Mouse (Mus musculus) midbrain, embryonic 11.5 days (tissue): ENCODE data around the gene Gm47841. TPM values are rescaled to one million over a fixed set of nuclear protein-coding genes. Genes with fewer than 3 reads are reported as not detected.

ENCODE experiments used
- ATAC-seq: fragments of 200-750 bp; cut with Nextera tagmentation; 2 replicates; pipeline ENCODE4 v1.8.0; 2017; ENCODE audit warnings: moderate TSS enrichment, moderate library complexity; ENCODE audit not compliant: low FRiP score
- DNase-seq: peaks from one replicate; pipeline ENCODE4 v3.0.0; 2015; ENCODE audit warnings: low spot score; ENCODE audit errors: missing footprints
- H3K27ac ChIP-seq: fragments of 300-500 bp; sonication (generic); 2 replicates; pipeline ENCODE4 v1.5.1; 2014; ENCODE audit warnings: low read depth, low read length
- H3K27me3 ChIP-seq: fragments of 300-500 bp; sonication (generic); 2 replicates; pipeline ENCODE4 v1.6.1; 2014; ENCODE audit warnings: mild to moderate bottlenecking, low read length, moderate library complexity, mixed read lengths; ENCODE audit not compliant: control insufficient read depth, insufficient read depth
- H3K36me3 ChIP-seq: fragments of 300-500 bp; sonication (generic); 2 replicates; pipeline ENCODE4 v1.6.1; 2014; ENCODE audit warnings: mild to moderate bottlenecking, low read length, moderate library complexity, mixed read lengths; ENCODE audit not compliant: control insufficient read depth, insufficient read depth
- H3K4me1 ChIP-seq: fragments of 300-500 bp; sonication (generic); 2 replicates; pipeline ENCODE4 v1.6.1; 2014; ENCODE audit warnings: low read length; ENCODE audit not compliant: control insufficient read depth, insufficient read depth
- H3K4me2 ChIP-seq: fragments of 300-500 bp; sonication (generic); 2 replicates; pipeline ENCODE4 v1.6.1; 2014; ENCODE audit warnings: mild to moderate bottlenecking, moderate library complexity
- H3K4me3 ChIP-seq: fragments of 300-500 bp; sonication (generic); 2 replicates; pipeline ENCODE4 v1.5.1; 2014; ENCODE audit warnings: low read depth, low read length
- H3K9ac ChIP-seq: fragments of 300-500 bp; sonication (generic); 2 replicates; pipeline ENCODE4 v1.6.1; 2014; ENCODE audit warnings: low read length
- H3K9me3 ChIP-seq: fragments of 300-500 bp; sonication (generic); 2 replicates; pipeline ENCODE4 v1.6.1; 2016; ENCODE audit warnings: low read length; ENCODE audit not compliant: control insufficient read depth
- WGBS: fragments of 180-500 bp; shearing (Covaris S2); extraction: QIAGEN DNeasy Blood & Tissue Kit; methylation state at CpG from one replicate; pipeline ENCODE4 v1.1.7; 2014; 5-methylcytosine and 5-hydroxymethylcytosine counted together
- polyA plus RNA-seq: library from polyadenylated mRNA; unstranded; fragments of >200 nt; fragmentation: Nextera tagmentation; extraction: Ambion mirVana; gene quantifications from 2 replicates; pipeline ENCODE4 v1.2.1, GENCODE M21; 2014

The Gm47841 gene
- polyA plus RNA-seq, 1 experiment from 2014 or later = not detected

DNA sequence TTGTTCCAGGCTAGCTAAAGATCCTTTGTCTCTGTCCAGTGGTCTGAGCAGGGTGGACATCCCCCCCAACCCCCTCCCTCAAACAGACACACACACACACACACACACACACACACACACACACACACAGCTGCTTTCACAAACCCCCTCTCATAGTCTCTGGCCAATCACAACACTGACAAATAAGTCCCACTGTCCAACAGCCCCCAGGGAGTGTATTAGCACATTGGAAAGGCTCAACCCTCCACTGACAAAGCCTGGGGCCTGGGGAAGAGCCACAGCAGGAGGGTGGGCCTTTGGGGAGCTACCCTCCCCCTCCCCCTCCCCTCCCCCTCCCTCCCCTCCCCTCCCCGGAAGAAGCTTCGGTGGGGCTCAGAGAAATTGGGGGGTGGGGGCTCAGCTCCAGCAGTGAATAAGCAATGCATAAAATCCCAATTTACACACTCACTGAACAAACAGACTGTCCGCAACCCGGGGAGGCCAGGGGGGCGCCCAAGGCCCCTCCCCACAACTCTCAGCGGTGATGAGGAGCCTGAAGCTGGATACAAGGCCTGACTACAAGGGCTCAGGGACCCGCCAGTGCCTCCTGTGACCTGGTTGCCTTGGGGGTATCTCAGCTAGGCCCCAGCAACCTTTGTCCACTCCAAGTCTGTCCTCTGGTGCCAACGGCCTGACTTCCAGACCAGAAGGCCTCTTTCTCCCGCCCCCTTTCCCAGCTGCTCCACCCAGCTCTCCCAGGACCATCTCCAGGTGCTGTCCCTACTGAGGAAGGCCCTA lies 19.9 kb upstream of the Gm47841 start:
- Histone ChIP-seq H3K36me3 (no peaks in the 10 kb centered on the region), H3K4me2 (peak overlapping the region; percentile 23), H3K27ac (peak overlapping the region; percentile 92), H3K9ac (peak overlapping the region; percentile 45; the same call in 1 of the 2 replicates), H3K27me3 (no peaks in the 10 kb centered on the region), H3K4me1 (peaks cover 81% of the 10 kb centered on the region), H3K9me3 (no peaks in the 10 kb centered on the region), H3K4me3 (no peak overlapping the region)
- DNase-seq = peak; percentile 94
- ATAC-seq = peak; percentile 78
- 3% methylated on average over 7 of the region's 9 CpGs for WGBS

DNA sequence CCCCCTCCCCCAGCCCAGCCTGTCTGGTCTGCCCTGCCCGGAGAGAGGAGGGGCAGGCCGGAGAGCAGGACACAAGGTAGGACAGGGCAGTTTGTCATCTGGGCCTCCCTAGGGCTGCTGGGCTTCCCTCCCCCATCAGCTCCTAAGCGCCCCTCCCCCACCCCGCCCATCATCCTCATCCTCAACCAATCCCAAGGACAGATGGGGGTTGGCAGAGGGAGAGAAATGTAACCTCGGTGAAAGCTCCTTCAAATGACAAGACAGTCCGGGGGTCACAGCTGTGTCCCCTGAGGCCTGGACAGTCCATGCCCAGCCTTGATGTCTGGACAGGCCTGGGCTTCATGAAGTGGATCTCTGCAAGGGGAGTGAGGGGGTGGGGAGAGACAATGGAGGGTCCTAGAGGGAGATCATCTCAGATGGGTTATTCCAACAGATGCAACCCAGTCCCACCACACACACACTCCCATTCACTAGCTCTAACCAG lies 19.2 kb upstream of the Gm47841 start:
- no peak overlapping the region for H3K4me3 ChIP-seq
- peak; percentile 92 for DNase-seq
- H3K9ac ChIP-seq = peak overlapping the region; percentile 45; the same call in 1 of the 2 replicates

DNA sequence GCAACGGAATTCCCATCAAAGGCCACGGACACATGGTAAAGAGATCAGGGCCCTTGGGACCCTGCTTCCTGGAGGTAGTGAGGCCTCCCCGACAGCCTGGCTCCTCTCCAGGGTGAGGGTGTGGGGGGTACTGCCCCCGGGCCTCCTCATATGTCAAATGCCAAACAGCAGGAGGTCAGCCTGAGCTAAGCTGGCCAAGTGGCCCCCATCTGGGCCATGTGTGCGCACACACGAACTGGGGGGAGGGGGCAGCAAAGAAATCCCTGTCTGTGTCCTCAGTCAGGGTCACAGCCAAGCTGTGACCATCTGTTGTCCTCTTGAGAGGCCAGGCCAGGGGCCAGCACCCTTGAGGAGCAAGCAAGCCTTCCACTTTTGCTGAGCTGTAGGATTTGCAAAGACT lies 17.9 kb upstream of the Gm47841 start:
- Histone ChIP-seq H3K9me3 (no peaks in the 10 kb centered on the region), H3K4me1 (peaks cover 80% of the 10 kb centered on the region), H3K4me2 (peak overlapping the region; percentile 14; the same call in 1 of the 2 replicates), H3K36me3 (no peaks in the 10 kb centered on the region), H3K27me3 (no peaks in the 10 kb centered on the region), H3K9ac (peak overlapping the region; percentile 17; the same call in 1 of the 2 replicates), H3K4me3 (no peak overlapping the region), H3K27ac (peak overlapping the region; percentile 92)
- 11% methylated on average over 6 of the region's 6 CpGs for WGBS
- no peak for ATAC-seq
- no peak for DNase-seq

More for the DNA sequence above, 19.2 kb upstream of the Gm47841 start:
- Histone ChIP-seq H3K9me3 (no peaks in the 10 kb centered on the region), H3K36me3 (no peaks in the 10 kb centered on the region), H3K4me2 (peak overlapping the region; percentile 19), H3K27ac (peak overlapping the region; percentile 92), H3K4me1 (peaks cover 85% of the 10 kb centered on the region), H3K27me3 (no peaks in the 10 kb centered on the region)
- WGBS = 6% methylated on average over 6 of the region's 6 CpGs
- peak; percentile 66 for ATAC-seq

DNA sequence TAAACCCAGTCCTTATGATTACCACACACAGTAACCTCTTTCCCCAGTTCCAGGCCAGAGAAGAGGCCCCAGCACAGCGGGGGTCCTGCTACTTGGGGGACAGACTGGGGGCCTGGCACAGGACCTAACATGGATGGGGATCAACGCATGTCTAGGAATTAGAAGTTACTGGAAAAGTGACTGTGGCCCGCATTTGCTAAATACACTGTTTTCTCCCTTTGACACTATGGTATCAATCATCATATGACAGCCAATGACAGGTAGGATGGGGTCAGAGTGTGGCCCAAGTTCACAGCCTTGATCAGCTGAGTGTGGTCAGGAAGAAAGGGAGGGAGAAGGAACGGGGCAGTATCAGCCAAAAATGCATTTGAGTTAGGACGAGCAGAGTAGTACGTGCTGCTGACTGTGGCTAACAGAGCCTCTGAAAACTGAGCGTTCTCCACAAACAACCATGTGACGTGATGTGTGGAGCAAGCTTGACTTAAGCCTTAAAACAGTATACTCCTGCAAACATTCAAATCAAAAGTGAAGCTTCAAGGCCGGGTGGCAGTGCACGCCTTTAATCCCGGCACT lies 13.2 kb upstream of the Gm47841 start:
- DNase-seq (peak; percentile 93), ATAC-seq (peak; percentile 10)
- H3K4me2 ChIP-seq = peak overlapping the region; percentile 2
- peak overlapping the region; percentile 48 for H3K9ac ChIP-seq
- H3K36me3 ChIP-seq = no peaks in the 10 kb centered on the region
- peaks cover 2% of the 10 kb centered on the region; the same call in 1 of the 2 replicates for H3K27me3 ChIP-seq
- no peaks in the 10 kb centered on the region for H3K9me3 ChIP-seq
- H3K4me1 ChIP-seq = peaks cover 55% of the 10 kb centered on the region
- WGBS = 26% methylated on average over 11 of the region's 11 CpGs
- peak overlapping the region; percentile 74 for H3K27ac ChIP-seq
- no peak overlapping the region for H3K4me3 ChIP-seq

DNA sequence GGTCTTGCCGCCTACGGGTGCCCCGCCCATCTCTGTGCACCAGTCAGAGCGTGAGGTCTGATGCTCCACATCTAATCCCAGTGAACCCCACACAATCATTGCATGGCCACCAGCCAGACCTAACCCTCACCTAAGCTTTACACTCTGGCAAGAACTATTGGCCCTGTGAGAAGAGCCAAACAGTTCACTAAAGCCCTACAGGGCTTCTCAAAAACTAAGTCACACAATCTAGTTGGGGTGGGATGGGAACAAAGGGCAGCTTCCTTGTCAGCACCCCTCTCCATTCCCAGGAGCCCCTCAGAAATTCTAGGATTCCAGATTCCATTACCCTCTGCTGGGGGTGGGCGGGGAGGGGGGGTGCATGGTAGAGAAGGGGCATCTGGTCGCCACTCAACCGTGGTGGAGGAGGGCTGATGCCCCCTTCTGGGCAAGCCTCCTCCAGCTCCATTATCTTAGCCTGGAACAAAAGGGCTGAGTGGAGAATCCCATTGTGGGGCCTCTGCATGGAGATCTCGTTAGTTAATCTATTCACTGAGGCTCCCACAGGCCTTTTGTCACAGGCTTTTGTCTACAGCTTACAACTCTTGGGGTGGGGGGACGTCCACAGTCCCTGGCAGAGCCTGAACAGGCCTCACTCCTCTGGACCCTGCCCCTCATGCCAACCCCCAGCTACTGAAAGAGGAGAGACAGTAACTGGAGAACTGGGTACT lies 12.5 kb upstream of the Gm47841 start:
- peak; percentile 91 for DNase-seq
- Histone ChIP-seq H3K9ac (peak overlapping the region; percentile 48), H3K27ac (peak overlapping the region; percentile 74), H3K4me2 (peak overlapping the region; percentile 2), H3K4me1 (peaks cover 48% of the 10 kb centered on the region), H3K36me3 (no peaks in the 10 kb centered on the region), H3K9me3 (no peaks in the 10 kb centered on the region), H3K4me3 (no peak overlapping the region), H3K27me3 (peaks cover 3% of the 10 kb centered on the region)
- 12% methylated on average over 9 of the region's 9 CpGs for WGBS
- peak; percentile 75 for ATAC-seq

DNA sequence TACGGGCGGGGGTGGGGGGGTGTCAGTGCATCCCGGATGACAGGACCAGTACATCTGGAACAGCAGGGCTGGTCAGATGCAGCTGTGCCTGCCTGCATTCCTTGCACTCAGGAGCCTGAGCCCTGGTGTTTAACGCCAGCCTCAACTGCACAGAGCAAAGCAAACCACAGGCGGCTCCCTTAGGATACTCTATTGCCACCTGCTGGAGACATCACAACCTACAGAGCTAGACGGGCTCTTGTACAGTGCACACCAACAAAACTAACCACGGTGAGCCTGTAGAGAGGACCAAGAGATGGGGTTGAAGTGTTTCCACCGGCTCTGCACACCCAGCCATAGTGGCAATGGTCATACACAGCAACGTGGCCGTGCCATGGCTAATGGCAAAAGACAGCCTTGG lies 9.0 kb upstream of the Gm47841 start:
- Histone ChIP-seq H3K27me3 (peaks cover 28% of the 10 kb centered on the region), H3K36me3 (no peaks in the 10 kb centered on the region; the same call in 1 of the 2 replicates), H3K9me3 (no peaks in the 10 kb centered on the region), H3K4me3 (no peak overlapping the region), H3K4me2 (no peak overlapping the region), H3K4me1 (peaks cover 55% of the 10 kb centered on the region), H3K9ac (0 out of 2 replicates have a peak overlapping the region, but pooled peaks have one; percentile 20), H3K27ac (no peak overlapping the region)
- DNase-seq (peak; percentile 94), ATAC-seq (peak; percentile 59)
- WGBS = 46% methylated on average over 10 of the region's 10 CpGs

DNA sequence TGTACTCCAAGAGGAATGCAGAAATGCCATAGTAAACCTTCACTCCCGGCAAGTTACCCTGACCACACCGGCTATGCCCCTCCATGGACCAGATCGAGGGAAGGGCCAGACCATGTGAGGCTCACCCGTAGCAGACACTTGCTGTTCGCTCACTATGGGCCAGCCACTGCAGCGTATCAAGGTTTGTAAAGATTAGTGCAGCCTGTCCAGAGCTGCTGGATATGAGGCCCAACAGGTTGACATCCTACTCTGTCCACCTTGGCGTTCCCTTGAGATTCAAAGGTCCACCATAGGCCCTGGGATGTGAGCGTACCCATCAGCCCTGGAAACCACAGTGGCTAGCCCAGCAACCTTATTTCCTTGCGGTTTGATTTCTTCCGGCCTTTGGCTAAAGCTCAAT lies 7.3 kb upstream of the Gm47841 start:
- DNase-seq = peak; percentile 92
- no peak for ATAC-seq
- H3K27ac ChIP-seq = no peak overlapping the region
- WGBS = 64% methylated on average over 10 of the region's 10 CpGs
- peaks cover 42% of the 10 kb centered on the region for H3K4me1 ChIP-seq
- no peak overlapping the region for H3K9ac ChIP-seq
- no peak overlapping the region for H3K4me2 ChIP-seq
- H3K4me3 ChIP-seq = no peak overlapping the region
- no peaks in the 10 kb centered on the region; the same call in 1 of the 2 replicates for H3K36me3 ChIP-seq
- no peaks in the 10 kb centered on the region for H3K9me3 ChIP-seq
- H3K27me3 ChIP-seq = peaks cover 31% of the 10 kb centered on the region

DNA sequence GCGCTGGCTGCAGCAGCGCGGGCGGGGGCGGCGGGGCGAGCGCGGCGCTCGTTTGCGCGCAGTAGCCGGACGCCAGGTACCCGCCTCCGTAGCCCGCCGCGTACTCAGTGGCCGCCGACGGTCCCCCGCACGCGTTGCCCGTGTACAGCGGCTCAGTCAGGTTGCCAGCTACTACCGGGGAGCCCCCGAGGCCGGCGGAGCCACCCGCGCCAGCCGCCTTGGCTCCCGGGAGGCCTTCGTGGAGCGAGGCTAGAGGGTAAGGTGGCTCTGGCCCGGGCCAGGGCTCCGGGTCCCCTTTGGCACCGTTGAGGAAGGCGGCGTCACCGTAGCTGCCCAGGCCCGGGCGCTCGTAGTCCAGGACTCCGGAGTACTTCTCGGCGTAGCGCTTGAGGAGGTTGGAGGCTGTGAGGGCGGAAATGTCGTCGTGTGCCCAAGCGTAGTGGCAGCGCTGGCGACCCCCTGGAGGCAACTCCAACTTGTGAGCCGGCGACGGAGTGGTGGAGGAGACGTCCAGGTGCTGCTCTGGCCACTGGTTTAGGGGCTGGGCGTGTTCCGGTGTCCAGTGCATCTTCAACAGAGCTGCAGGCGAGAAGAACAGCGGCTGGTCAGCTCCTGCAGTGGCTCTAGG lies 6.7 kb upstream of the Gm47841 start:
- H3K4me2 ChIP-seq = peak overlapping the region; percentile 52
- H3K27me3 ChIP-seq = peaks cover 31% of the 10 kb centered on the region
- no peaks in the 10 kb centered on the region; the same call in 1 of the 2 replicates for H3K36me3 ChIP-seq
- peak overlapping the region; percentile 31 for H3K4me3 ChIP-seq
- no peaks in the 10 kb centered on the region for H3K9me3 ChIP-seq
- peak overlapping the region; percentile 45 for H3K9ac ChIP-seq
- ATAC-seq = no peak
- DNase-seq = peak; percentile 95
- 8% methylated on average over 59 of the region's 65 CpGs for WGBS
- H3K27ac ChIP-seq = no peak overlapping the region
- H3K4me1 ChIP-seq = peaks cover 38% of the 10 kb centered on the region
